Mouse (Mus musculus) kidney, embryonic 14.5 days (tissue): ENCODE data around the gene Pdzd7. TPM values are rescaled to one million over a fixed set of nuclear protein-coding genes. Genes with fewer than 3 reads are reported as not detected.

Experiments
- ATAC-seq: fragments of 200-750 bp; cut with Nextera tagmentation; 2 replicates; pipeline ENCODE4 v1.8.0; 2017; ENCODE audit warnings: moderate number of reproducible peaks, mild to moderate bottlenecking, moderate TSS enrichment, moderate library complexity; ENCODE audit not compliant: low FRiP score, low TSS enrichment
- H3K27ac ChIP-seq: fragments of 300-500 bp; sonication (generic); 2 replicates; pipeline ENCODE4 v1.5.1; 2014; ENCODE audit warnings: low read depth, mild to moderate bottlenecking, low read length, moderate library complexity, mixed read lengths
- H3K27me3 ChIP-seq: fragments of 300-500 bp; sonication (generic); 2 replicates; pipeline ENCODE4 v1.6.1; 2014; ENCODE audit warnings: mild to moderate bottlenecking, low read length; ENCODE audit not compliant: control insufficient read depth, insufficient read depth
- H3K36me3 ChIP-seq: fragments of 300-500 bp; sonication (generic); 2 replicates; pipeline ENCODE4 v1.6.1; 2014; ENCODE audit warnings: low read length, mixed read lengths; ENCODE audit not compliant: control insufficient read depth, insufficient read depth
- H3K4me1 ChIP-seq: fragments of 300-500 bp; sonication (generic); 2 replicates; pipeline ENCODE4 v1.6.1; 2014; ENCODE audit warnings: low read length, mixed read lengths; ENCODE audit not compliant: control insufficient read depth, insufficient read depth
- H3K4me2 ChIP-seq: fragments of 300-500 bp; sonication (generic); replicated peaks from 2 replicates; pipeline ENCODE4 v1.6.1; 2014; ENCODE audit warnings: low read depth, mild to moderate bottlenecking, low read length
- H3K4me3 ChIP-seq: fragments of 300-500 bp; sonication (generic); 2 replicates; pipeline ENCODE4 v1.5.1; 2014; ENCODE audit warnings: mild to moderate bottlenecking, low read length
- H3K9ac ChIP-seq: fragments of 300-500 bp; sonication (generic); 2 replicates; pipeline ENCODE4 v1.6.1; 2014; ENCODE audit warnings: low read depth, mild to moderate bottlenecking, low read length, moderate library complexity
- H3K9me3 ChIP-seq: fragments of 300-500 bp; sonication (generic); 2 replicates; pipeline ENCODE4 v1.6.1; 2016; ENCODE audit warnings: low read length; ENCODE audit not compliant: control insufficient read depth
- WGBS: fragments of 180-500 bp; shearing (Covaris S2); extraction: QIAGEN DNeasy Blood & Tissue Kit; methylation state at CpG from one replicate; pipeline ENCODE4 v1.1.7; 2014; 5-methylcytosine and 5-hydroxymethylcytosine counted together
- polyA plus RNA-seq: library from polyadenylated mRNA; unstranded; fragments of >200 nt; fragmentation: Nextera tagmentation; extraction: Ambion mirVana; gene quantifications from 2 replicates; pipeline ENCODE4 v1.2.1, GENCODE M21; 2014

The Pdzd7 gene
- polyA plus RNA-seq, result 1.3 and 1.4 TPM in 2 replicates

- Histone ChIP-seq H3K36me3 (0 out of 2 replicates have a peak, but pooled peaks cover 3% of the 10 kb centered on the region), H3K4me3 (peak within 1 kb of the TSS; percentile 46), H3K27ac (no peak within 1 kb of the TSS), H3K4me1 (peaks cover 27% of the 10 kb centered on the region), H3K4me2 (peak within 1 kb of the TSS; percentile 86), H3K9ac (peak within 1 kb of the TSS; percentile 60; the same call in 1 of the 2 replicates), H3K9me3 (no peaks in the 10 kb centered on the region), H3K27me3 (peaks cover 13% of the 10 kb centered on the region)
- no peak for ATAC-seq
- WGBS, result 67% methylated on average over 5 of the region's 5 CpGs
Measured at GRCm38 (mm10) chr19:45045651-45046050, at the start of gene Pdzd7. Gene Pdzd7, minus strand, starts transcription at chr19:45045717.

DNA sequence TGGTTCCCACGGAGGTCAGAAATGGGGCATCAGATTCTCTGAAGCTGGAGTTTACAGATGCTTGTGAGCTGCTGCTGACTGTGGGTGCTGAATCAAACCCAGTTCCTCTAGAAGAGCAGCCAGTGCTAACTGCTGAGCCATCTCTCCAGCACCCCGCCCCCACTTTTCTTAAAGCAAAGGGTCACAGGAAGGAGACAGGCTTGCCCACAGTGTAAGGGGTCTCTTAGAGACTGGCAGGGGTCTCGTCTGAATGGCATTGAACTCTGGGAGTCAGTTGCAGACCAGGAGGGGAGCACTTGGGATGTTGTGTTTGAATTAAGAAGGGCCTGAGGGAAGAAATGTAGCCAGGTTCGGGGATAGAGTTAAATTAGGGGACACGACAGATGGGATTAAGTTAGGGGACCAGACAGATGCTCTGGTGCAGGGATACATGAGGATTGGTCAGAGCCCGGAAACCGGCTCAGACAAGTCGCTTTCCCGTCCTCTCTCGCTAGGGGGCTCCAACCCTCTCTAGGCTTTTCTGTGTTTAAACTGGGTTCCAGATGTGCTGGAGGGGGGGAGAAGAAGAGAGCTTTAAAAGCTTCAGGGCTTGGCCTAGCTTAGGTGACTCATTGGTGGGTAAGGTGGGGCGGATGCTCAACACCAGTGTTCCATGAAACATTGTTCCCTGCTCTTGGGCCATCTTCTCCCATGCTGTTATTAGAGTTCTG is 36.5 kb upstream of the Pdzd7 start:
- no peaks in the 10 kb centered on the region for H3K9me3 ChIP-seq
- peaks cover 69% of the 10 kb centered on the region for H3K27me3 ChIP-seq
- H3K9ac ChIP-seq, result no peak overlapping the region

GRCm38 (mm10) chr19:45081279-45081678 is 35.8 kb upstream of the Pdzd7 start:
- under 1% methylated on average over 5 of the region's 5 CpGs for WGBS
- Histone ChIP-seq H3K9ac (no peak overlapping the region), H3K4me1 (peaks cover 30% of the 10 kb centered on the region), H3K4me3 (peak overlapping the region; percentile 35; the same call in 1 of the 2 replicates), H3K27ac (no peak overlapping the region), H3K4me2 (peak overlapping the region; percentile 43), H3K36me3 (no peaks in the 10 kb centered on the region), H3K9me3 (no peaks in the 10 kb centered on the region), H3K27me3 (peaks cover 70% of the 10 kb centered on the region)
- ATAC-seq, result no peak

More for the DNA sequence above, 36.5 kb upstream of the Pdzd7 start:
- no peak for ATAC-seq
- Histone ChIP-seq H3K4me1 (peaks cover 23% of the 10 kb centered on the region), H3K4me2 (no peak overlapping the region), H3K4me3 (no peak overlapping the region), H3K36me3 (no peaks in the 10 kb centered on the region), H3K27ac (no peak overlapping the region)
- 15% methylated on average over 11 of the region's 11 CpGs for WGBS

GRCm38 (mm10) chr19:45080711-45081110 is 35.2 kb upstream of the Pdzd7 start:
- under 1% methylated on average over 17 of the region's 17 CpGs for WGBS
- H3K4me1 ChIP-seq, result peaks cover 36% of the 10 kb centered on the region

DNA sequence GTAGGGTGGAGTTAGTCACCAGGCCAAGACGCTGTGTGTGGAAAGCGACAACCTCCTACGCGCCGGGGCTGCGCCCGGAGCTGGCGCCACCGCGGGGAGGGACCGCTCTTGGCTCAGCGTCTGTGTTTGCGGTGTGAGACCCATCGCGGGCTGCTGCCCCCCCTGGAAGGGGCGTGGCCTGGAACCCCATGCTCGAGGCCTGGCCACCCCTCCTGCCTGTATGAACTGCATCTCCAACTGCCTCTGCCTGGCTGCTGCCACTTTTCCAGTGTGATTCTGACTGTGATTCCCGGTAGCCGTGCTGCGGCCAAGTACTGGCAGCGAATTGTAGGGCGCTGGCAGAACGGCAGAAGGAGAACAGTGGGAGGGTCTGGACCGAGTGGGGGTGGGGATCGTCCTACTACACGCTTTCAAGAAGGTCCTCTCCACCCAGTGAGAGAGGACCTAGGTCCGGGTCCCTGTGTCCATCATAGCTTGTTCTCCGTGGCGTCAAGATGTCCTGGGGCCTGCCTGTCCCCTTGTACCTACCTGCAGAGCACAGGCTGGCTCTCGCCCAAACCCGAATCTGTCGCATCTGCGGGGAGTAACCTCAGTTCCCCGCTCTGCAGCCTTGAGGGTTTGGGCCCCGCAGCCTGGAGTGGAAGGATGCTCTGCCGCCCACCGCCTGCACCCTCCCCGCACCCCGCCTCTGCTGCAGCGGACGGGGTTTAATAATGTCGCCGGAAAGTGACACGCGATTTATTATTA is 34.4 kb upstream of the Pdzd7 start:
- WGBS, result under 1% methylated on average over 45 of the region's 45 CpGs
- H3K4me1 ChIP-seq, result peaks cover 40% of the 10 kb centered on the region

More at GRCm38 (mm10) chr19:45080711-45081110, 35.2 kb upstream of the Pdzd7 start:
- H3K27ac ChIP-seq, result no peak overlapping the region
- H3K9ac ChIP-seq, result peak overlapping the region; percentile 42; the same call in 1 of the 2 replicates
- H3K27me3 ChIP-seq, result peaks cover 70% of the 10 kb centered on the region
- H3K4me3 ChIP-seq, result peak overlapping the region; percentile 35
- no peaks in the 10 kb centered on the region for H3K9me3 ChIP-seq
- ATAC-seq, result no peak
- no peaks in the 10 kb centered on the region for H3K36me3 ChIP-seq
- peak overlapping the region; percentile 43 for H3K4me2 ChIP-seq

DNA sequence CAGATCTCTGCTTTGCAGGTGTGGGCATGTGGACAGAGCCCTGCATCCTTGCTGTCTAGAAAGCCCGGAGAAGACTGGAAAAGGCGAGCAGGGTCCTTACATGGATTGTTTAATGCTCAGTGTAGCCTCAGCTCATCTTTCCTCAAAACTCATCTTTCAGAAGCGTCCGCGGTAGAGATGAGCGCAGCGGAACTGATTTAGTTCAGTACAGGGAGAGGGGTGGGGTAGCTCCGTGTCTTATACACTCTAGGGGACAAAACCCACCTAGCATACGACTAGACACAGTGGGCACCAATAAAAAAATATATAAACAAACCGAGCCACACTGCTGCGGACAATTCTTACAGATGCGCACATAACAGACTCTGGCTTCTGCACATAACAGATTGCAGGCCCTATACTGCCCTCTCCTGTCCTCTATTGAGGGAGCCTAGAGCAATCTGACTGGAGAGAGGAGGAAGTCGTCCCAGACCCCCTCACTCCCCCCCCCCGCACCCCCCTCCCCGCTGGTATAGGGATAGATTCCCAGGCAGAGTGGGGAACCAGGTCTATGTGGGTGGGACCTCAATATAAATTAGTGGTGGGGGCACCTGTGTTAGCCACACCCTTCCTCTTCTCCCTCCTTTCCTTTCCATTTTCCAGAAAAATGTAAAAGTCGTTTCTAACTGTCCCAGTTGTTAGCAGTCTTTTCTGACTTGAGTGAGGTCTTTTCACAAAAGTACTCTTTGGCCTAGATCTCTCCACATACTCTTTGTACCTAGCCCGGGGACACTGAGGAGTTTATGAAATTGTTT is 33.7 kb upstream of the Pdzd7 start:
- Histone ChIP-seq H3K27ac (no peak overlapping the region), H3K9ac (0 out of 2 replicates have a peak overlapping the region, but pooled peaks have one; percentile 4), H3K36me3 (no peaks in the 10 kb centered on the region), H3K4me2 (peak overlapping the region; percentile 43), H3K4me3 (peak overlapping the region; percentile 35), H3K4me1 (peaks cover 40% of the 10 kb centered on the region), H3K27me3 (peaks cover 64% of the 10 kb centered on the region), H3K9me3 (no peaks in the 10 kb centered on the region)
- 9% methylated on average over 17 of the region's 17 CpGs for WGBS
- ATAC-seq, result no peak

More for the DNA sequence above, 34.4 kb upstream of the Pdzd7 start:
- peaks cover 65% of the 10 kb centered on the region for H3K27me3 ChIP-seq
- H3K9me3 ChIP-seq, result no peaks in the 10 kb centered on the region
- no peaks in the 10 kb centered on the region for H3K36me3 ChIP-seq
- H3K4me2 ChIP-seq, result peak overlapping the region; percentile 43
- H3K9ac ChIP-seq, result peak overlapping the region; percentile 42
- peak overlapping the region; percentile 35 for H3K4me3 ChIP-seq
- H3K27ac ChIP-seq, result no peak overlapping the region
- ATAC-seq, result no peak

DNA sequence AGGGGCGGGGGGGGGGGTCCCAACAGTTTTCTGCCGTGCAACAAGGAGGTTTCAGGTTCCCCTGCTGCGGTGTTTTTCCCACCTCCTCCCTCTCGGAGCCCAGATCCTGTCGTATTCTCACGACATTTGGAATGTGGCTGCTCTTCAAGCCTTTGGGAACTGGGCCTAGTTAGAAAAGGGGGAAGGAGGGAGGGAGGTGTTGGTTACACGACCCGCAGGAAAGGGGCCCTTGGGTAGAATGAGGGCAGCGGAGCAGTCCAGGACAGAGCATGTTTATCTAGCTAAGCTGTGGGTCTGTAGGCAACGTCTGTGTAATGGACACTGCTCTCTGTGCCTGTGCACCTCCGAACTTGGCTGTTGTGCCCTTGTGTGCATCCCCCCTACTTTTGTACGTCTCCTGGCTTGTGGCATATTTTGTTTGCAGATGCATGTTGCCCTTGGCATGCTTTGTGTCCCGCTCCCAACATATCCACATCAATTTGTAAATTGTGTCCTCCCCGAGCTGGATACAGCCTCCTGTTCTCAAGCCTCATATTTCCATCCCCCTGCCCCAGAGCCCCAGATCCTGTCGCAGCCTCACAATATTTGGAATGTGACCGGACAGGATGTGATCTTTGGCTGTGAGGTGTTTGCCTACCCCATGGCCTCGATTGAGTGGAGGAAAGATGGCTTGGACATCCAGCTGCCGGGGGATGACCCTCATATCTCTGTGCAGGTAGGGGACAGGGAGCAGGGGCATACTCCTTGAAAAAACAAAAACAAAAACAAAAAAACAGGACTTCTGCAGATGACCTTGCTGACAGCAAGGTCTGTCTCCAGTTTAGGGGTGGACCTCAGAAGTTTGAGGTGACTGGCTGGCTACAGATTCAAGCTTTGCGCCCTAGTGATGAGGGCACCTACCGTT is 32.5 kb upstream of the Pdzd7 start:
- H3K36me3 ChIP-seq, result no peaks in the 10 kb centered on the region
- no peaks in the 10 kb centered on the region for H3K9me3 ChIP-seq
- WGBS, result 6% methylated on average over 20 of the region's 20 CpGs
- H3K9ac ChIP-seq, result no peak overlapping the region
- H3K4me3 ChIP-seq, result no peak overlapping the region
- H3K27me3 ChIP-seq, result peaks cover 63% of the 10 kb centered on the region
- H3K4me2 ChIP-seq, result no peak overlapping the region
- no peak for ATAC-seq
- peaks cover 43% of the 10 kb centered on the region for H3K4me1 ChIP-seq
- no peak overlapping the region for H3K27ac ChIP-seq
